Mouse (Mus musculus) forebrain, embryonic 13.5 days (tissue): Measurements from ENCODE around the gene Fam83g. TPM values are rescaled to one million over a fixed set of nuclear protein-coding genes. Genes with fewer than 3 reads are reported as not detected.

Experiments
- ATAC-seq: fragments of 200-750 bp; cut with Nextera tagmentation; 2 replicates; pipeline ENCODE4 v1.8.0; 2017
- H3K27ac ChIP-seq: fragments of 300-500 bp; sonication (generic); 2 replicates; pipeline ENCODE4 v1.5.1; 2015; ENCODE audit warnings: inconsistent platforms, mild to moderate bottlenecking, moderate library complexity
- H3K27me3 ChIP-seq: fragments of 300-500 bp; sonication (generic); 2 replicates; pipeline ENCODE4 v1.6.1; 2015; ENCODE audit warnings: mild to moderate bottlenecking, inconsistent platforms
- H3K36me3 ChIP-seq: fragments of 300-500 bp; sonication (generic); 2 replicates; pipeline ENCODE4 v1.6.1; 2015; ENCODE audit warnings: mild to moderate bottlenecking, inconsistent platforms; ENCODE audit not compliant: poor library complexity, severe bottlenecking
- H3K4me1 ChIP-seq: fragments of 300-500 bp; sonication (generic); 2 replicates; pipeline ENCODE4 v1.6.1; 2015; ENCODE audit warnings: inconsistent platforms
- H3K4me2 ChIP-seq: fragments of 300-500 bp; sonication (generic); 2 replicates; pipeline ENCODE4 v1.6.1; 2015; ENCODE audit warnings: inconsistent platforms, mild to moderate bottlenecking, moderate library complexity
- H3K4me3 ChIP-seq: fragments of 300-500 bp; sonication (generic); 2 replicates; pipeline ENCODE4 v1.5.1; 2015; ENCODE audit warnings: mild to moderate bottlenecking, inconsistent platforms
- H3K9ac ChIP-seq: fragments of 300-500 bp; sonication (generic); 2 replicates; pipeline ENCODE4 v1.6.1; 2015; ENCODE audit warnings: mild to moderate bottlenecking, inconsistent platforms
- H3K9me3 ChIP-seq: fragments of 300-500 bp; sonication (generic); replicated peaks from 2 replicates; pipeline ENCODE4 v1.6.1; 2016; ENCODE audit warnings: inconsistent platforms
- WGBS: fragments of 180-500 bp; shearing (Covaris S2); methylation state at CpG from one replicate; pipeline ENCODE4 v1.1.7; 2015; 5-methylcytosine and 5-hydroxymethylcytosine counted together
- polyA plus RNA-seq: library from polyadenylated mRNA; unstranded; fragments of >200 nt; fragmentation: Nextera tagmentation; extraction: Ambion mirVana; gene quantifications from 2 replicates; pipeline ENCODE4 v1.2.1, GENCODE M21; 2015

Gene Fam83g
- polyA plus RNA-seq, 1 experiment from 2014 or later = 0.32 TPM

GRCm38 (mm10) chr11:61714346-61715117 lies 30.6 kb downstream of the Fam83g start:
- Histone ChIP-seq H3K36me3 (no peaks in the 10 kb centered on the region), H3K4me2 (no peak overlapping the region), H3K9ac (no peak overlapping the region), H3K27ac (no peak overlapping the region), H3K9me3 (no peaks in the 10 kb centered on the region), H3K4me3 (no peak overlapping the region), H3K27me3 (no peaks in the 10 kb centered on the region), H3K4me1 (peaks cover 4% of the 10 kb centered on the region; the same call in 1 of the 2 replicates)
- WGBS = 48% methylated on average over 11 of the region's 11 CpGs
- ATAC-seq = peak; percentile 79

DNA sequence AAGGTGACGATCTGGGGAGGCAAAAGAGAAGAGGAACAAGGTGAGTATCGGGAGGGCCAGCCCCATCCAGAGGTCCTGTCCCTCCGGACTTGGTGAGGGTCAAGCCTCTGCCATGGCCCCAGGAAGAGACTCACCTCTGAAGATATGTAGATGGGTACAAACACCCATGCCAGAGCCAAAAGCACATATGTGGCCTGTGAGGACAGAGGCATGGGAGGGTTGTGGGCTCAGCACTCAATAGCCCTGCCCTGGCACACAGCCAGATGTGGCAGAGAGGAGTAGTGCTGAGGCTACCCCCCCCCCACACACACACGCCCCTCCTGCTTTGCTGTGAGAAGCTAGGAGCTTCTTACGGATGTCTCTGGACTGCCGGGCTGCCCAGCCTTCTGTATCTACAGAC lies 31.2 kb downstream of the Fam83g start:
- Histone ChIP-seq H3K27me3 (no peaks in the 10 kb centered on the region), H3K36me3 (no peaks in the 10 kb centered on the region), H3K27ac (no peak overlapping the region), H3K4me2 (no peak overlapping the region), H3K4me3 (no peak overlapping the region), H3K4me1 (peaks cover 4% of the 10 kb centered on the region; the same call in 1 of the 2 replicates), H3K9me3 (no peaks in the 10 kb centered on the region), H3K9ac (no peak overlapping the region)
- WGBS = 70% methylated on average over 6 of the region's 6 CpGs
- ATAC-seq = 0 out of 2 replicates have a peak, but pooled peaks have one; percentile 45

- WGBS = 52% methylated on average over 5 of the region's 5 CpGs
Observed at GRCm38 (mm10) chr11:61717990-61718389, 34.1 kb downstream of the Fam83g start.

GRCm38 (mm10) chr11:61719387-61719786 lies 35.5 kb downstream of the Fam83g start:
- Histone ChIP-seq H3K4me1 (peaks cover 4% of the 10 kb centered on the region; the same call in 1 of the 2 replicates), H3K9ac (no peak overlapping the region), H3K4me2 (no peak overlapping the region), H3K9me3 (no peaks in the 10 kb centered on the region), H3K36me3 (no peaks in the 10 kb centered on the region), H3K4me3 (no peak overlapping the region), H3K27me3 (no peaks in the 10 kb centered on the region), H3K27ac (no peak overlapping the region)
- 70% methylated on average over 3 of the region's 3 CpGs for WGBS
- no peak for ATAC-seq

More at GRCm38 (mm10) chr11:61717990-61718389, 34.1 kb downstream of the Fam83g start:
- ATAC-seq = no peak
- no peak overlapping the region for H3K4me3 ChIP-seq
- H3K4me1 ChIP-seq = peaks cover 4% of the 10 kb centered on the region; the same call in 1 of the 2 replicates
- no peak overlapping the region for H3K27ac ChIP-seq
- no peaks in the 10 kb centered on the region for H3K27me3 ChIP-seq
- H3K9ac ChIP-seq = no peak overlapping the region
- H3K4me2 ChIP-seq = no peak overlapping the region
- no peaks in the 10 kb centered on the region for H3K36me3 ChIP-seq
- no peaks in the 10 kb centered on the region for H3K9me3 ChIP-seq

DNA sequence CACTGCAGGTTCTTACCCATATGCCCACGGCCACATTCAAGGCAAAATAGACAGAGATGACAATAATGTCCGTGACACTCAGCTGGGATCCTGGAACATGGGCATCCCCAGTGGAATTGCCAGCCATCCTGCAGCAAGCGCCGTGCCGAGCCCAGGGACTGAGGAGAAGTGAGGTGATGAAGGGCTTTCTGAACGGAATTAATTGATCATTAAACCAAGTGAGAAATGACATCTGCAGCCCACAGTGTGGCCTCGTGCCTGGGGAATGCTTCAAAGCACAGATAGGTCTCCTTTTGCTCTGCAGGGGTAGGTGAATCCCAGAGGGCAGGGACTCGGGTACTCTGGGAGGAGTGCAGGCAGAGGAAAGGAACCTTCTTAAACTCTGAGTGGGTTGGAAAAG lies 35.9 kb downstream of the Fam83g start:
- H3K27ac ChIP-seq = no peak overlapping the region
- ATAC-seq = no peak
- no peaks in the 10 kb centered on the region for H3K36me3 ChIP-seq
- no peak overlapping the region for H3K9ac ChIP-seq
- no peak overlapping the region for H3K4me2 ChIP-seq
- no peak overlapping the region for H3K4me3 ChIP-seq
- WGBS = 70% methylated on average over 8 of the region's 8 CpGs
- no peaks in the 10 kb centered on the region for H3K9me3 ChIP-seq
- H3K4me1 ChIP-seq = peaks cover 4% of the 10 kb centered on the region; the same call in 1 of the 2 replicates
- H3K27me3 ChIP-seq = no peaks in the 10 kb centered on the region

DNA sequence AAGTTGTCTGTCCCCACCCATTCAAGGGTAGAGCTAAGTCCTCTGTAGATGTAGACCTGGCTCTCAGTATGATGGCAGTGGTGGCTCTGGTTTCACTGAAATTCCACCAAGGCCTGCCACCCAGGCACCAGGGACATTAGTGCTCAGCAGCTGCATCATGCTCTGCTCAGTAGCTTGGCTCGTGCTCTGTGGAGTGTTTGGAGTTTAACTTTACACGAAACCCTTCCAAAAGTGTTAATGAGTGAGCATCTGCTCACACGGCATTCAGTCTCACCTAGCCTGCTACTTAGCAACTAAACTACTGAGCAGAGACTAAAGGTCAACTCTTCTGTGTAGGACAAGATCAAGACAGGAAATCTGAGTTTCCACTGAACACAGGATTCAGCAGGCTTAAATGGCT lies 36.7 kb downstream of the Fam83g start, which contains the start of gene Slc5a10:
TSS of gene Slc5a10 (minus strand) at position 191 of the 400 bp plus-strand sequence.
- 83% methylated on average over 3 of the region's 3 CpGs for WGBS
- Histone ChIP-seq H3K27me3 (no peaks in the 10 kb centered on the region), H3K4me3 (no peak within 1 kb of the TSS), H3K9ac (no peak within 1 kb of the TSS), H3K4me2 (no peak within 1 kb of the TSS), H3K36me3 (0 out of 2 replicates have a peak, but pooled peaks cover under 1% of the 10 kb centered on the region), H3K27ac (no peak within 1 kb of the TSS), H3K9me3 (no peaks in the 10 kb centered on the region), H3K4me1 (no peaks in the 10 kb centered on the region)
- ATAC-seq = no peak

GRCm38 (mm10) chr11:61722077-61722476 lies 38.2 kb downstream of the Fam83g start:
- Histone ChIP-seq H3K4me2 (no peak overlapping the region), H3K4me1 (no peaks in the 10 kb centered on the region), H3K27me3 (no peaks in the 10 kb centered on the region), H3K9me3 (no peaks in the 10 kb centered on the region), H3K9ac (no peak overlapping the region), H3K27ac (no peak overlapping the region), H3K4me3 (no peak overlapping the region), H3K36me3 (peaks cover 14% of the 10 kb centered on the region)
- ATAC-seq = no peak
- WGBS = 87% methylated on average over 5 of the region's 5 CpGs

DNA sequence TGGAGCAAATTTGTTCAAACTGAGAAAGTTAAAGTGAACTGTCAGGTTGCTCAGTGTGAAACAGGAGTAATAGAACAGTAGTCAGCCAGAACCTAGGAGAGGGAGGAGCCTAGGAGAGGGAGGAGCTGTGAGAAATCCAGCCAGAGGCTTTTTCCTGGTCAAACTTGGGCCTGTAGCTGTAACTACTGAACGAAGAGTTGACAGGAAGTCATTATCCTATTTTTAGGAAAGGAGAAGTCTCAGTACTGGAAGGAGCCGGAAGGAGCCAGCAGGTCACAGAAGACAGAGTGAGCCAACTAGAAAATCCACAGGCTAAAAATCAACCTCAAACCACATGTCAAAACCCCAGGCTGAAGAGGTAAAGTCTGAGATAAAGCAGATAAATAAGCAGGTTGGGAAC lies 44.1 kb downstream of the Fam83g start:
- no peak for ATAC-seq
- no peaks in the 10 kb centered on the region for H3K9me3 ChIP-seq
- peaks cover 67% of the 10 kb centered on the region for H3K36me3 ChIP-seq
- no peaks in the 10 kb centered on the region for H3K27me3 ChIP-seq
- 88% methylated on average over 2 of the region's 2 CpGs for WGBS
- no peak overlapping the region for H3K4me3 ChIP-seq
- no peak overlapping the region for H3K9ac ChIP-seq
- no peaks in the 10 kb centered on the region for H3K4me1 ChIP-seq
- no peak overlapping the region for H3K27ac ChIP-seq
- H3K4me2 ChIP-seq = no peak overlapping the region

- Histone ChIP-seq H3K27ac (no peak overlapping the region), H3K4me1 (no peaks in the 10 kb centered on the region), H3K27me3 (no peaks in the 10 kb centered on the region), H3K9ac (no peak overlapping the region), H3K4me3 (no peak overlapping the region), H3K36me3 (peaks cover 93% of the 10 kb centered on the region), H3K4me2 (no peak overlapping the region), H3K9me3 (no peaks in the 10 kb centered on the region)
- ATAC-seq = no peak
- WGBS = 91% methylated on average over 7 of the region's 7 CpGs
Observed at GRCm38 (mm10) chr11:61732672-61733071, 48.8 kb downstream of the Fam83g start.

- H3K27ac ChIP-seq = no peak overlapping the region
- no peak overlapping the region for H3K9ac ChIP-seq
- no peaks in the 10 kb centered on the region for H3K9me3 ChIP-seq
- no peak overlapping the region for H3K4me2 ChIP-seq
- WGBS = 91% methylated on average over 1 of the region's 1 CpGs
- no peaks in the 10 kb centered on the region for H3K27me3 ChIP-seq
- no peaks in the 10 kb centered on the region for H3K4me1 ChIP-seq
- no peak for ATAC-seq
- H3K36me3 ChIP-seq = peaks cover 98% of the 10 kb centered on the region
- no peak overlapping the region for H3K4me3 ChIP-seq
Observed at GRCm38 (mm10) chr11:61737290-61737689, 53.4 kb downstream of the Fam83g start.

DNA sequence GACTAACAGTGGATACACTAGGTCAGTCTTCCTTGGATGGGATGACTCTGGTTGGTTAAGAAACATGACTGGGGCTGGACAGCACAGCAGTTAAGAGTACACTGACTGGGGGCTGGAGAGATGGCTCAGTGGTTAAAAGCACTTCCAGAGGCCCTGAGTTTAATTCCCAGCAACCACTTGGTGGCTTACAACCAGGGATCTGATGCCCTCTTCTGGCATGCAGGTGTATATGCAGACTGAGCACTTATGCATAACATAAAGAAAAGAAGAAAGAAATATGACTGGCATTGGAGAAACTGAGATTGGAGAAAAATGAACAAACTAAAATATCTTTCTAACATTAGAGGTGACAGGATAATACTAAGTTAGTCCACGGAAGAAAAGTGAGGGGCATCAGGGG lies 56.6 kb downstream of the Fam83g start:
- H3K36me3 ChIP-seq = peaks cover 95% of the 10 kb centered on the region
- no peaks in the 10 kb centered on the region for H3K9me3 ChIP-seq

DNA sequence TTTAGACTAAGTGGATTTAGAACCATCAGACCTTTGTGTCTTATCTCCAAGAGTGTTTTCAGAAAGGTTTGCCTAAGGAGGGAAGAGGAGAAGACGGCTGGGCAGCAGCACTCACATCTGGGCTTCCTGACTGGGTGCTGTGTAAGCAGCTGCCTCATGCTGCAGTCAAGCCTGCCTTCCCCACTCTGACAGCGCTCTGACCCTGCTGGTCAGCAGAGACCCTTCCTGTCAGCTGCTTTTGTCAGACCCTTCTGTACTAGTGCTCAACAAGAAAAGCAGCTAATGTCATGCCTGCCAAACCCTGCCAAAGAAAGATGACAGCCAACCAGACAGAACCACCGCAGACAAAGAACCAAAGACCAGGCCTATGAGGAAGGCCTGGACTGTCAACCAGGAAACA lies 59.9 kb downstream of the Fam83g start:
- ATAC-seq = no peak
- H3K27ac ChIP-seq = no peak overlapping the region
- H3K4me3 ChIP-seq = no peak overlapping the region
- H3K4me2 ChIP-seq = no peak overlapping the region
- peaks cover 88% of the 10 kb centered on the region for H3K36me3 ChIP-seq
- no peaks in the 10 kb centered on the region for H3K4me1 ChIP-seq
- H3K27me3 ChIP-seq = no peaks in the 10 kb centered on the region
- 78% methylated on average over 3 of the region's 3 CpGs for WGBS
- H3K9ac ChIP-seq = no peak overlapping the region
- no peaks in the 10 kb centered on the region for H3K9me3 ChIP-seq

More for the DNA sequence above, 56.6 kb downstream of the Fam83g start:
- no peaks in the 10 kb centered on the region for H3K27me3 ChIP-seq
- H3K27ac ChIP-seq = no peak overlapping the region
- no peak overlapping the region for H3K4me2 ChIP-seq
- no peak for ATAC-seq
- H3K9ac ChIP-seq = no peak overlapping the region
- H3K4me3 ChIP-seq = no peak overlapping the region
- 93% methylated on average over 1 of the region's 1 CpGs for WGBS
- no peaks in the 10 kb centered on the region for H3K4me1 ChIP-seq
